Mouse (Mus musculus): ENCODE data around the gene Jph4.

DNA sequence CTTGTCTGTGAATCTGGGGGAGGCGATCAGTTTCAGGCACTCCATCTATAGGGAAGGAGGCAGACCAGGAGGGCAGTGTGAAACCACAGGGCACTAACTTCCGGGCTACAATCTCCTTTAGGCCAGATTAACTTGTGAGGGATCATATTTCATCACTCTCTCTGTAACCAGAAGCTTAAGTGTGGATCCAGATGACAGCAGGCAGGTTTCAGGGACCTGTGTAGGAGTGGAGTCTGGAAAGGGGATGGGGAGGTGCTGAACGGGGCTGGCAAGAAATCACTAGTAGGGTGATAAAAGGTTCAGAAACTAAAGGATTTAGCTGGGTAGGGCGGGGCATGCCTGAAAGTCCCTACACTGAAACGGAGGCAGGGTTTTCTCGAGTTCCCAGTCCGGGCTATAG, 11.3 kb downstream of the Jph4 start:
- TF ChIP-seq POLR2A (IDR thresholded peaks at IDR 0.05; ENCODE audit: borderline replicate concordance, extremely low read depth, low read depth, low read length) (no peak), CTCF (IDR thresholded peaks at IDR 0.05; ENCODE audit: insufficient read depth, low read length) (no peak)
